Mouse (Mus musculus) c-Kit-positive CD71-positive TER-119-positive erythroid progenitor cells, embryonic 14.5 days (primary cell): ENCODE measurements around the gene Arpp21.

ENCODE experiments used
- DNase-seq: peaks from one replicate; pipeline ENCODE4 v3.0.0-alpha.2; 2013; ENCODE audit warnings: low spot score

Arpp21 gene

GRCm38 (mm10) chr9:112180006-112180405, 55.7 kb downstream of the Arpp21 start:
- DNase-seq = no peak

- DNase-seq = no peak
Measured at GRCm38 (mm10) chr9:112178438-112178837, 57.3 kb downstream of the Arpp21 start.

- DNase-seq = no peak
Measured at GRCm38 (mm10) chr9:112177569-112177968, 58.2 kb downstream of the Arpp21 start.

GRCm38 (mm10) chr9:112176317-112176716, 59.4 kb downstream of the Arpp21 start:
- peak; percentile 47 for DNase-seq

- peak; percentile 66 for DNase-seq
Measured at GRCm38 (mm10) chr9:112174407-112175357, 61.1 kb downstream of the Arpp21 start.

GRCm38 (mm10) chr9:112173778-112174177, 62.0 kb downstream of the Arpp21 start:
- no peak for DNase-seq

GRCm38 (mm10) chr9:112164677-112165076, 71.1 kb downstream of the Arpp21 start:
- DNase-seq = no peak

- no peak for DNase-seq
Measured at GRCm38 (mm10) chr9:112160981-112161380, 74.8 kb downstream of the Arpp21 start.

GRCm38 (mm10) chr9:112153972-112154371, 81.8 kb downstream of the Arpp21 start:
- DNase-seq = no peak

GRCm38 (mm10) chr9:112152762-112153161, 83.0 kb downstream of the Arpp21 start:
- no peak for DNase-seq

GRCm38 (mm10) chr9:112151177-112151576, 84.6 kb downstream of the Arpp21 start:
- DNase-seq = no peak

- DNase-seq = no peak
Measured at GRCm38 (mm10) chr9:112140658-112141057, 95.1 kb downstream of the Arpp21 start.

- DNase-seq = no peak
Measured at GRCm38 (mm10) chr9:112137820-112138219, 97.9 kb downstream of the Arpp21 start.

- no peak for DNase-seq
Measured at GRCm38 (mm10) chr9:112130812-112131211, 104.9 kb downstream of the Arpp21 start.

GRCm38 (mm10) chr9:112124667-112125066, 111.1 kb downstream of the Arpp21 start:
- DNase-seq = no peak

- no peak for DNase-seq
Measured at GRCm38 (mm10) chr9:112124184-112124583, 111.6 kb downstream of the Arpp21 start.

- no peak for DNase-seq
Measured at GRCm38 (mm10) chr9:112123421-112123828, 112.3 kb downstream of the Arpp21 start.

GRCm38 (mm10) chr9:112119535-112119934, 116.2 kb downstream of the Arpp21 start:
- no peak for DNase-seq

- DNase-seq = no peak
Measured at GRCm38 (mm10) chr9:112119106-112119433, 116.7 kb downstream of the Arpp21 start.

- no peak for DNase-seq
Measured at GRCm38 (mm10) chr9:112118411-112119105, 117.2 kb downstream of the Arpp21 start.

GRCm38 (mm10) chr9:112117632-112118410, 117.9 kb downstream of the Arpp21 start:
- DNase-seq = no peak

- DNase-seq = peak; percentile 53
Measured at GRCm38 (mm10) chr9:112111610-112112009, 124.1 kb downstream of the Arpp21 start.
